Mouse (Mus musculus): Measurements from ENCODE around the gene Dclre1c.

GRCm38 (mm10) chr2:3473891-3474290 lies 50.0 kb downstream of the Dclre1c start:
- TF ChIP-seq POLR2A (IDR thresholded peaks at IDR 0.05; ENCODE audit: insufficient read depth, low read depth, low read length) (no peak), CTCF (IDR thresholded peaks at IDR 0.05; ENCODE audit: insufficient read depth, low read depth, low read length) (no peak)
